Mouse (Mus musculus) MEL (cell line): ENCODE data around the gene Tmem106a. TPM values are rescaled to one million over a fixed set of nuclear protein-coding genes. Genes with fewer than 3 reads are reported as not detected.

ENCODE experiments used
- DNase-seq: peaks from one replicate; pipeline ENCODE4 v3.0.0; 2011; ENCODE audit warnings: low read depth, low spot score
- H3K27ac ChIP-seq: 2 replicates; pipeline ENCODE4 v1.5.1; 2012; ENCODE audit warnings: low read depth, mild to moderate bottlenecking, control low read depth, low read length, moderate library complexity; ENCODE audit not compliant: control insufficient read depth
- H3K27me3 ChIP-seq, 2 experiments: fragments of 150-350 bp in 1 of 2; sonication (generic) in 1 of 2; 2 replicates each; pipeline ENCODE4 v1.6.1; 2012; ENCODE audit warnings: low read length in 2 of 2, mild to moderate bottlenecking in 2 of 2, improper control_type of control experiment in 1 of 2, moderate library complexity in 1 of 2; ENCODE audit not compliant: insufficient read depth in 2 of 2, control insufficient read depth in 1 of 2
- H3K36me3 ChIP-seq, 2 experiments: 2 replicates each; pipeline ENCODE4 v1.6.1; 2012 to 2014; ENCODE audit warnings: low read length in 2 of 2, improper control_type of control experiment in 1 of 2, inconsistent platforms in 1 of 2, mild to moderate bottlenecking in 1 of 2; ENCODE audit not compliant: insufficient read depth in 2 of 2, control insufficient read depth in 1 of 2
- H3K4me1 ChIP-seq, 2 experiments: fragments of 150-350 bp in 1 of 2; sonication (generic) in 1 of 2; 2 replicates each; pipeline ENCODE4 v1.6.1; 2012; ENCODE audit warnings: low read length in 2 of 2, improper control_type of control experiment in 1 of 2, mild to moderate bottlenecking in 1 of 2; ENCODE audit not compliant: insufficient read depth in 2 of 2, control insufficient read depth in 1 of 2
- H3K4me3 ChIP-seq, 2 experiments: fragments of 150-350 bp in 1 of 2; sonication (generic) in 1 of 2; 2 replicates each; pipeline ENCODE4 v1.5.1; 2012; ENCODE audit warnings: low read depth in 2 of 2, low read length in 2 of 2, mild to moderate bottlenecking in 2 of 2, moderate library complexity in 2 of 2, control low read depth in 1 of 2, improper control_type of control experiment in 1 of 2; ENCODE audit not compliant: control insufficient read depth in 1 of 2, insufficient read depth in 1 of 2
- H3K79me2 ChIP-seq: 2 replicates; pipeline ENCODE4 v1.6.1; 2012; ENCODE audit warnings: mild to moderate bottlenecking, low read length, moderate library complexity; ENCODE audit not compliant: control insufficient read depth, poor library complexity, insufficient read depth
- H3K9ac ChIP-seq: 2 replicates; pipeline ENCODE4 v1.6.1; 2012; ENCODE audit warnings: low read depth, mild to moderate bottlenecking, control low read depth, low read length, moderate library complexity; ENCODE audit not compliant: control insufficient read depth, poor library complexity, severe bottlenecking
- H3K9me3 ChIP-seq: fragments of 150-350 bp; sonication (generic); replicated peaks from 2 replicates; pipeline ENCODE4 v1.6.1; 2012; ENCODE audit warnings: mild to moderate bottlenecking, low read length, improper control_type of control experiment, moderate library complexity; ENCODE audit not compliant: insufficient read depth
- BHLHE40 ChIP-seq: IDR thresholded peaks from 2 replicates; pipeline ENCODE4 v1.6.1; 2012; ENCODE audit warnings: low read depth, mild to moderate bottlenecking, inconsistent platforms, low read length, improper control_type of control experiment, borderline replicate concordance
- CHD1 ChIP-seq: IDR thresholded peaks from 2 replicates; pipeline ENCODE4 v1.6.1; 2012; ENCODE audit warnings: low read depth, mild to moderate bottlenecking, inconsistent platforms, low read length, improper control_type of control experiment
- CHD2 ChIP-seq: IDR thresholded peaks from 2 replicates; pipeline ENCODE4 v1.6.1; 2011; ENCODE audit warnings: low read length, improper control_type of control experiment
- CTCF ChIP-seq, 3 experiments: IDR thresholded peaks in 2 of 3; conservative IDR thresholded peaks in 1 of 3; 2 replicates each; pipeline ENCODE4 v1.5.1; 2011 to 2012; ENCODE audit warnings: low read length in 3 of 3, low read depth in 2 of 3, mild to moderate bottlenecking in 2 of 3, improper control_type of control experiment in 1 of 3, inconsistent platforms in 1 of 3, mixed read lengths in 1 of 3, moderate library complexity in 1 of 3; ENCODE audit not compliant: control insufficient read depth in 1 of 3, insufficient read depth in 1 of 3, poor library complexity in 1 of 3, severe bottlenecking in 1 of 3
- E2F4 ChIP-seq: IDR thresholded peaks from 2 replicates; pipeline ENCODE4 v1.6.1; 2011; ENCODE audit warnings: low read depth, low read length, improper control_type of control experiment, borderline replicate concordance
- ELF1 ChIP-seq: IDR thresholded peaks from 2 replicates; pipeline ENCODE4 v1.6.1; 2014; ENCODE audit warnings: low read depth, mild to moderate bottlenecking, inconsistent platforms, low read length, improper control_type of control experiment, moderate library complexity
- EP300 ChIP-seq, 2 experiments: IDR thresholded peaks; 2 replicates each; pipeline ENCODE4 v1.6.1; 2011; ENCODE audit warnings: improper control_type of control experiment in 2 of 2, low read length in 2 of 2, low read depth in 1 of 2, mild to moderate bottlenecking in 1 of 2
- ETS1 ChIP-seq: IDR thresholded peaks from 2 replicates; pipeline ENCODE4 v1.6.1; 2012; ENCODE audit warnings: low read depth, mild to moderate bottlenecking, inconsistent platforms, low read length, improper control_type of control experiment, moderate library complexity
- GABPA ChIP-seq: IDR thresholded peaks from 2 replicates; pipeline ENCODE4 v1.6.1; 2012; ENCODE audit warnings: low read depth, mild to moderate bottlenecking, inconsistent platforms, low read length, improper control_type of control experiment, moderate library complexity
- JUND ChIP-seq: IDR thresholded peaks from 2 replicates; pipeline ENCODE4 v1.6.1; 2011; ENCODE audit warnings: low read depth, mild to moderate bottlenecking, improper control_type of control experiment, low read length
- KAT2A ChIP-seq: conservative IDR thresholded peaks from 2 replicates; pipeline ENCODE4 v1.6.1; 2012; ENCODE audit warnings: low read depth, low read length, improper control_type of control experiment, inconsistent platforms
- MAFK ChIP-seq: IDR thresholded peaks from 2 replicates; pipeline ENCODE4 v1.6.1; 2011; ENCODE audit warnings: low read depth, mild to moderate bottlenecking, low read length, improper control_type of control experiment, borderline replicate concordance
- MAX ChIP-seq: IDR thresholded peaks from 2 replicates; pipeline ENCODE4 v1.6.1; 2011; ENCODE audit warnings: low read length, improper control_type of control experiment
- MEF2A ChIP-seq: IDR thresholded peaks from 2 replicates; pipeline ENCODE4 v1.6.1; 2014; ENCODE audit warnings: low read depth, mild to moderate bottlenecking, inconsistent platforms, low read length, improper control_type of control experiment; ENCODE audit not compliant: poor library complexity, insufficient replicate concordance, severe bottlenecking; ENCODE audit errors: extremely low read depth
- MXI1 ChIP-seq: IDR thresholded peaks from 2 replicates; pipeline ENCODE4 v1.6.1; 2011; ENCODE audit warnings: mild to moderate bottlenecking, low read depth, low read length, improper control_type of control experiment
- MYC ChIP-seq: IDR thresholded peaks from 2 replicates; pipeline ENCODE4 v1.6.1; 2011; ENCODE audit warnings: low read depth, mild to moderate bottlenecking, low read length, improper control_type of control experiment, moderate library complexity
- NRF1 ChIP-seq: IDR thresholded peaks from 2 replicates; pipeline ENCODE4 v1.6.1; 2014; ENCODE audit warnings: low read depth, mild to moderate bottlenecking, inconsistent platforms, low read length, improper control_type of control experiment, moderate library complexity; ENCODE audit not compliant: poor library complexity, insufficient read depth, severe bottlenecking
- RAD21 ChIP-seq: IDR thresholded peaks from 2 replicates; pipeline ENCODE4 v1.6.1; 2011; ENCODE audit warnings: mild to moderate bottlenecking, low read depth, low read length, improper control_type of control experiment
- RCOR1 ChIP-seq: IDR thresholded peaks from 2 replicates; pipeline ENCODE4 v1.6.1; 2012; ENCODE audit warnings: low read depth, mild to moderate bottlenecking, inconsistent platforms, low read length, improper control_type of control experiment
- SIN3A ChIP-seq: IDR thresholded peaks from 2 replicates; pipeline ENCODE4 v1.6.1; 2012; ENCODE audit warnings: low read length, improper control_type of control experiment, inconsistent platforms
- SMC3 ChIP-seq: IDR thresholded peaks from 2 replicates; pipeline ENCODE4 v1.6.1; 2011; ENCODE audit warnings: low read depth, low read length, improper control_type of control experiment
- TCF12 ChIP-seq: IDR thresholded peaks from 2 replicates; pipeline ENCODE4 v1.6.1; 2014; ENCODE audit warnings: low read depth, mild to moderate bottlenecking, inconsistent platforms, low read length, improper control_type of control experiment, moderate library complexity
- UBTF ChIP-seq: IDR thresholded peaks from 2 replicates; pipeline ENCODE4 v1.6.1; 2012; ENCODE audit warnings: low read depth, mild to moderate bottlenecking, inconsistent platforms, low read length, improper control_type of control experiment, moderate library complexity, borderline replicate concordance; ENCODE audit not compliant: insufficient read depth
- USF1 ChIP-seq: IDR thresholded peaks from 2 replicates; pipeline ENCODE4 v1.6.1; 2014; ENCODE audit warnings: low read depth, mild to moderate bottlenecking, inconsistent platforms, low read length, improper control_type of control experiment, moderate library complexity
- USF2 ChIP-seq, 2 experiments: IDR thresholded peaks; 2 replicates each; pipeline ENCODE4 v1.6.1; 2011 to 2012; ENCODE audit warnings: improper control_type of control experiment in 2 of 2, low read length in 2 of 2, borderline replicate concordance in 1 of 2, inconsistent platforms in 1 of 2, low read depth in 1 of 2, mild to moderate bottlenecking in 1 of 2; ENCODE audit not compliant: insufficient read depth in 1 of 2
- ZC3H11A ChIP-seq: IDR thresholded peaks from 2 replicates; pipeline ENCODE4 v1.6.1; 2012; ENCODE audit warnings: low read depth, mild to moderate bottlenecking, inconsistent platforms, low read length, improper control_type of control experiment
- ZKSCAN1 ChIP-seq: IDR thresholded peaks from 2 replicates; pipeline ENCODE4 v1.6.1; 2012; ENCODE audit warnings: low read depth, mild to moderate bottlenecking, inconsistent platforms, low read length, improper control_type of control experiment, moderate library complexity
- ZMIZ1 ChIP-seq: IDR thresholded peaks from 2 replicates; pipeline ENCODE4 v1.6.1; 2012; ENCODE audit warnings: low read depth, mild to moderate bottlenecking, inconsistent platforms, low read length, improper control_type of control experiment, moderate library complexity
- ZNF384 ChIP-seq: IDR thresholded peaks from 2 replicates; pipeline ENCODE4 v1.6.1; 2012; ENCODE audit warnings: low read depth, mild to moderate bottlenecking, inconsistent platforms, low read length, improper control_type of control experiment
- polyA plus RNA-seq, 2 experiments: library from polyadenylated mRNA; stranded (reverse) in 1 of 2; unstranded in 1 of 2; fragments of >175 nt in 1 of 2; fragments of >200 nt in 1 of 2; gene quantifications; 2 replicates each; pipeline versions ENCODE4 v1.2.1 to v1.2.4; 2012; ENCODE audit warnings: low replicate concordance in 2 of 2, low read depth in 1 of 2; ENCODE audit not compliant: insufficient read length in 2 of 2, insufficient read depth in 1 of 2, missing spikeins in 1 of 2
- total RNA-seq: library from RNA; depleted of rRNA; stranded (reverse); fragments of 300-350 nt; gene quantifications from 2 replicates; pipeline ENCODE4 v1.2.3, GENCODE M21; 2012

The Tmem106a gene
- total and polyA plus RNA-seq, 3 experiments: 0.23 to 0.81 TPM; not detected in 1

- peaks cover 2 to 5% of the 10 kb centered on the region in 2 experiments; a peak in 3 of 4 replicates for H3K4me1 ChIP-seq
- no peak overlapping the region for H3K4me3 ChIP-seq
- H3K79me2 ChIP-seq: peaks cover 20% of the 10 kb centered on the region
- H3K36me3 ChIP-seq: peaks cover 8 to 15% of the 10 kb centered on the region in 2 experiments
- no peak for TF ChIP-seq SIN3A
- TF ChIP-seq BHLHE40: no peak
- TF ChIP-seq ETS1: peak; percentile 59
- TF ChIP-seq ZNF384: peak; percentile 88
- peak; percentile 32 for DNase-seq
- no peak overlapping the region for H3K9ac ChIP-seq
- no peaks in the 10 kb centered on the region for H3K27me3 ChIP-seq
- H3K27ac ChIP-seq: no peak overlapping the region
- H3K9me3 ChIP-seq: no peaks in the 10 kb centered on the region
Measured at GRCm38 (mm10) chr11:101556954-101557353, 25.1 kb upstream of the Tmem106a start.

GRCm38 (mm10) chr11:101562391-101562790 lies 19.7 kb upstream of the Tmem106a start:
- H3K27ac ChIP-seq: no peak overlapping the region; the same call in 1 of the 2 replicates
- no peaks in the 10 kb centered on the region for H3K9me3 ChIP-seq
- H3K36me3 ChIP-seq: peaks cover 6 to 19% of the 10 kb centered on the region in 2 experiments
- H3K79me2 ChIP-seq: peaks cover 2% of the 10 kb centered on the region; the same call in 1 of the 2 replicates
- no peaks in the 10 kb centered on the region for H3K27me3 ChIP-seq
- peak overlapping the region; percentile 34; the same call in 1 of the 2 replicates for H3K9ac ChIP-seq
- no peak overlapping the region for H3K4me3 ChIP-seq
- H3K4me1 ChIP-seq: peaks cover 0 to 3% of the 10 kb centered on the region in 2 experiments; a peak in 1 of 4 replicates
- DNase-seq: peak; percentile 94
- TF ChIP-seq USF1 (peak; percentile 47), ZC3H11A (peak; percentile 10; the same call in 1 of the 2 replicates), CTCF (IDR thresholded peaks at IDR 0.05 in 2 of 3, conservative IDR thresholded peaks at IDR 0.05 in 1 of 3; ENCODE audit: control insufficient read depth in 1 of 3, insufficient read depth in 1 of 3, low read depth in 2 of 3, low read length in 3 of 3, poor library complexity in 1 of 3, severe bottlenecking in 1 of 3) (peak; percentile 75 to 100 (median 78)), GABPA (no peak), KAT2A (0 out of 2 replicates have a peak, but pooled peaks have one; percentile 13), MAFK (no peak), SMC3 (peak; percentile 76), ELF1 (peak; percentile 39; the same call in 1 of the 2 replicates), RAD21 (peak; percentile 54), MAX (peak; percentile 90), BHLHE40 (0 out of 2 replicates have a peak, but pooled peaks have one; percentile 17), USF2 (IDR thresholded peaks at IDR 0.05; ENCODE audit: borderline replicate concordance in 1 of 2, insufficient read depth in 1 of 2, low read depth in 1 of 2, low read length in 2 of 2) (no peak), CHD1 (no peak), EP300 (IDR thresholded peaks at IDR 0.05; ENCODE audit: low read depth in 1 of 2, low read length in 2 of 2) (no peak), JUND (peak; percentile 42; the same call in 1 of the 2 replicates), CHD2 (no peak), TCF12 (no peak; the same call in 1 of the 2 replicates), NRF1 (no peak), MYC (peak; percentile 99), UBTF (no peak), E2F4 (no peak), MXI1 (peak; percentile 90), ZKSCAN1 (no peak), ETS1 (peak; percentile 57; the same call in 1 of the 2 replicates), ZMIZ1 (no peak), ZNF384 (peak; percentile 78), RCOR1 (0 out of 2 replicates have a peak, but pooled peaks have one; percentile 14), MEF2A (no peak)
